Mouse (Mus musculus) cerebellum, adult 11 months (tissue): Measurements from ENCODE around the gene Hmg20b.
A peak's percentile ranks its signal among the peaks of the same experiment; 100 is the strongest.

Experiments
- DNase-seq: peaks from one replicate; pipeline ENCODE4 v3.0.0; 2022

Gene Hmg20b

DNA sequence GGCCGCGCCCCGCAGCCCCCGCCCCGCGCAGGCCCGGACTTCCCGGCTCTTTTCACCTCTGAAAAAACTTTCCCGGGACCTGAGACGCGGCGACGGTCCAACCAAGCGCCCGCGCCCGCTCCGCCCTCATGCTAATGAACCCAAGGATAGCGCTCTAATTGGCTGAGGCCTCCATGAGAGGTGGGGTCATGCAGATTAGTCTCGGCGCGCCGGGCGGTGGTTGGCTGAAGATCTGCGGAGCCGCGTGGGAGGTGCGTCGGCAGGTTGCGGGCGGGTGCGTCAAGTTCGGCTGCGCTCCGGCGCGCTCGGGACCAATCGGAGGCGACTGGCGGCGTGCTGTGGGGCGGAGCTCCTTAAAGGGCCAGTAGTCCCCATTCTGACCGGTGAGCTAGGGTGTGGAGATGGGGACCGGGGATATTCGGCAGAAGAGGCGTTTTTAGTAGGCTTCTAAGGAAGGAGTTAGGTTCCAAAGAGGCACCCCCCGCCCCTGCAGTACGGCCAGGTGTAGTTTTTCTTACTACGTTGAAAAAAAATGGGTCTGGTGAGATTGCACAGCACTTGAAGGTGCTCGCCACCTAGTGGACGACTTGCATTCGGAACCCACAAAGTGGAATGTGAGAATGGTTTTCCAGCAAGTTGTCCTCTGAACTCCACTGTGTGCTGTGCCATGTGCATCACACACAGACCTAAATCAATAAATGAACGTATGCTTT lies at the start of gene Hmg20b:
Gene Hmg20b (minus strand): TSS at position 130 of the 713 bp plus-strand sequence.
- DNase-seq: peak; percentile 99

DNA sequence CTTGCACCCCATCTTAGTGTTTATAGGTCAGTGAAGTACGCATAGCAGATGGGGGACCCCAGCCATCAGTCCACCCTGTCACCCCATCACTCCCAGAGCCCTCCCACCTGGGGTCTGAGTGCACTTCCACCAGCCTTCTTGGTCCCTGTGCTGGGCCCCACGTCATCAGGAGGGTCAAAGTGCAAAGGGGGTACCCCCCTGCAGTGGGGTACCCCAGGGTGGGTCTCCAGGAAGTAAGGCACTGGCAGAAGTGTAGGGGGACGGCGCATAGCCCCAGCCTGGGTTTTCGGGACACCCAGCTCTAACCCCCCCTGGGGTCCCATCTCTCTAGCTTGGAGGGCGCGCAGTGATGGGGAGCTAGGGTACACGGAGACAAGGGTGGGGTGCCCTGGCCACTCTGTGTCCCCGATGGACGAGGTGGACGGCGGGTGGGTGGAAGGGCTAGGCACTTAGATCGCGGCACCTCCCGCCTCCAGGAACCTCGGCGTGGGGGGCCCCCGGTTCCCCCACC lies 49.6 kb upstream of the Hmg20b start:
- no peak for DNase-seq

DNA sequence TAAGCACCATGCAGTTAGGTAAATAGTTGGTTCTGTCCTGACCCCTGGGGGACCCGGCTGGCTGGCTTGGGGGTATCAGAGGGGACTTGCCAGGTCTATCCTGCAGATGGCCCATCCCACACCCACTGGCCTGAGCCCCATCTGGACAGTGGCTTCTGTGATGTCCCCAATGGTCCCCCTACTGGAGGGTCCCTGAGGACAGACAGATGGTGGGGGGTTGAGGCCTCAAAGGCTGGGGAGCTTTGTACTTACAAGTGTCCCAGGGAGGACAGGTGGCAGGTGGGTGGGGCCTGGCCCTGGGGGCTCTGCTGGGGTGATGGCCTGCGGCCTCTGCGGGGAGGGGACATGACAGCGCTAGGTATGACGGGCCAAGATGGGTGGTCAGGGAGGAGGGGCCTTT lies 49.0 kb upstream of the Hmg20b start:
- no peak for DNase-seq

DNA sequence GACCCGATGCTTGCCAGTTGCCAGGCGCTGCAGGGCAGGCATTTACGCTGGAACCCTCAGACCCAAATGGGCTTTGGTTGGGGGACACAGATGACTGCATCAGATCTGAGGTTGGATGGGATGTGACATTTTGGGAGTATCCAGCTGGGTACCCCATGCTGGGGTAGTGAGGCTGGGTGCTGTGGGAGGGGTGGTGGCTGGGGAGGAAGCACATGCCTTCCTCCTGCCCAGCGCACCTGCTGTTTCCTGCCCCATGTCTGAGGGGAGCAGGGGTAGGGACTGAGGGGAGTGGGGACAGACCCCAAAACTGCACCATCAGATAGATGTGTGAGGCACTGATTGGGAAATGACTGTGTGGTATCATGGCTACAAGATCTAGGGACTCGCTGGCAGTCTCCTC lies 46.5 kb upstream of the Hmg20b start:
- DNase-seq: no peak

DNA sequence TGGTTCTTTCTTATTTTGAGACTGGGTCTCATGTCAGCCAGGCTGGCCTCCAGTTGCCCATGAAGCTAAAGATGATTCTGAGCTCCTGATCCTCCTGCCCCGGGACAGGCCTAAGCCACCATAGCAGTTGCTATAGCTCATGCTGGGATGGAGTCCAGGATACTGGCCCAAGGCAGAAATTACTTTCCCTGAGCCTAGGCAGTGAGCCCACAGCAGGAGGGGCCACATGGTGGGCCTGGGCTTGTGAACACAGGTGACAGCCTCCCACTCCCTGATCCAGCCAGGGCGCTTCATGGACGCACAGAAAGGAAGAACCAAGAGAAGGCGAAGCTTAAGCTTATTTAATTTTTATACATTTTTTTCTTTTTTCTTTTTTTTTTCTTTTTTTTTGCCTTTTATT lies 45.6 kb upstream of the Hmg20b start:
- DNase-seq: no peak

DNA sequence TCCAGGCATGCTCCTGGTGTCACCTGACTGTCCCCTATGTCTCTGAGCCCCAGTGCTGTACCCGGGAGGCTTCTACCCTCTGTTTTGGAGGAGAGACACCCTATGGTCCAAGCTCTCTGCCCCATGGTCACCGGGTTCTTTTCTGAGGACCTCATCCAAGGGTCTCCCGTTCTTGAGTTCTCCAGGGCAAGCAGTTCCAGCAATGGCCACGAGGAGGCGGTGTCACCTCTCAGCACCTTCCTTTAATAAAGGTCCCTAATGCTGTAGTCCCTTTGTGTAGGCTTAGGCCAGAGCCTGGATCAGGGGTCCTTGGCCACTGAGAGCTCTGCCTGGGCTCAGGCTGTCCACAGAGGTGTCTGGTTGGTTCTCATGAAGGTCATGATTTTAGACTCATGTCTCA lies 44.8 kb upstream of the Hmg20b start:
- DNase-seq: peak; percentile 73

DNA sequence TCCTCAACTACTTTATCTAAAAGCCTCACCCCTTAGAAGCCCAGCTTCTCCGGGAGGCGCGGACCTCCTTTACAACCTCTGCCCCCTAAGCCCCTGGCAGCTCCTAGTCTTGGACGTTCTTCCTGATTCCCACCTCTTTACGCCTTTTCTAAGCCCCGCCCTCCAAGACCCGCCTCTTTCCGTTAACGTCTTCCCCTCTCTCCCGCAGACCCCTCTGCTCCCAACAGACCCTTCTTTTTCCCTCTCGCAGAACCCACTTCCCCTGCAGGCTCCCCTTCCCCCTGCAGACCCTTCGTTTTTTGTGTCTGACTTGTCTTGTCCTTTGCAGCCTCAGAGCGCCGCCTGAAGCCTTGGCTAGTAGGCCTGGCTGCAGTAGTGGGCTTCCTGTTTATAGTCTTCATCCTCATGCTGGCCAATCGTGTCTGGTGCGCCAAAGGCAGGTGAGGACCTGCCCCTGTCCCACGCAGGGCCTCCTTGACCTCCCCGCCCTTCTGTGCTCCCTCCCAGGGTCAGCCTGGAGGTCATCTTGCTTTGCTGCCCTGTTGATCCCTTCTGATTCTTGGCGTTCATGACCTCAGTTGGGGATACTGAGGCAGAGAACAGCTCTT lies 43.3 kb upstream of the Hmg20b start:
- no peak for DNase-seq

DNA sequence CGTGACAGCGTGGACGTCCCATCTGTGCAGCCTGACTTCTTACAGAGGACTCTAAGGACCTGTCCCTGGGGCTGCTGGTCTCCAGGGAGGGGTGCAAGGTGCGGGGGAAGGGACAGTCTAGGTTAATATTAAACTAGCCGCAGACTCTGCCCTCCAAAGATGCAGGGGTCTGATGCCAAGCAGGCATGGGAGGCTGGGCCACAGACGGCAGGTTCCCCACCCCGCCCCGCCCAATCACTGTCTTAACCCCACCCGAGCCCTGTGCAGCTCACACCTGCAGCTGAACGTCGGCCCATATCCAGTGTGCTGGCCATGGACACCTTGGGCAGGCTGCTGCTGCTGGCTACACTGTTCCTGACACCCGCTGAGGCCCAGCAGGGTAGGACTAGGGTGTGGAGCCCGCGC lies 42.5 kb upstream of the Hmg20b start, which contains the start of gene Smim24:
Gene Smim24 (plus strand): TSS at position 271 of the 405 bp plus-strand sequence.
- DNase-seq: no peak

DNA sequence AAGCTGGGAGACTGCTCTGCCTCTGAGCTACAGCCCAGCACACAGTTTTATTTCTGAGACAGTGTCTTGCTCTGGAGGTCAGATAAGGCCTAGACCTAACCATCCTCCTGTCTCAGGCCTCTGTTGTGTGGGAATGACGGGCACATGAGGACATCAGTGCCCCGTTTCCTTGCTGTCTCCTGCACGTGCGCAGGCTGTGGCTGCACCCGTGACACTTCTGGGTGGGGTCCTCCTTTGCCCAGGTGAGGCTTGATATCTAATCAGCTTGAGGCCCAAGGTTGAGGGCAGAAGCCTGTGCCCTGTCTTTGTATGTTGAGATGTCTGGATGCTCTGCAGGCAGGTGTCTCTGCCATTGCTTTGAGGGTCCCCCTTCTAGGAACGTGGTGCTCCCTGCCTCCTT lies 42.0 kb upstream of the Hmg20b start:
- DNase-seq: no peak

DNA sequence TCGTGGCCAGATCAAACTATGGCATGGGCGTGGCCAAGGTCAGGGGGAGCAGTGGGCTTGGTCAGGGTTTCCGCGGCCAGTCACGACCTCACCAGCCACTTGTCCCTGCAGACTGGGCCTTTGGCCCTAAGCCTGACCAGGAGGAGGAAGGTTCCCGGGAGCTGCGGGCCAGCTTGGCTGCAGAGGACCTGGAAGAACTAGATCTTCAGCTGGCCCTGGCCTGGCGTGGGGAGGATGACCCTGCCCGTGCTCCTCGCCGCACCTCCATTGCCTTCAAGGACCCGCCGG lies 40.3 kb upstream of the Hmg20b start:
- no peak for DNase-seq

DNA sequence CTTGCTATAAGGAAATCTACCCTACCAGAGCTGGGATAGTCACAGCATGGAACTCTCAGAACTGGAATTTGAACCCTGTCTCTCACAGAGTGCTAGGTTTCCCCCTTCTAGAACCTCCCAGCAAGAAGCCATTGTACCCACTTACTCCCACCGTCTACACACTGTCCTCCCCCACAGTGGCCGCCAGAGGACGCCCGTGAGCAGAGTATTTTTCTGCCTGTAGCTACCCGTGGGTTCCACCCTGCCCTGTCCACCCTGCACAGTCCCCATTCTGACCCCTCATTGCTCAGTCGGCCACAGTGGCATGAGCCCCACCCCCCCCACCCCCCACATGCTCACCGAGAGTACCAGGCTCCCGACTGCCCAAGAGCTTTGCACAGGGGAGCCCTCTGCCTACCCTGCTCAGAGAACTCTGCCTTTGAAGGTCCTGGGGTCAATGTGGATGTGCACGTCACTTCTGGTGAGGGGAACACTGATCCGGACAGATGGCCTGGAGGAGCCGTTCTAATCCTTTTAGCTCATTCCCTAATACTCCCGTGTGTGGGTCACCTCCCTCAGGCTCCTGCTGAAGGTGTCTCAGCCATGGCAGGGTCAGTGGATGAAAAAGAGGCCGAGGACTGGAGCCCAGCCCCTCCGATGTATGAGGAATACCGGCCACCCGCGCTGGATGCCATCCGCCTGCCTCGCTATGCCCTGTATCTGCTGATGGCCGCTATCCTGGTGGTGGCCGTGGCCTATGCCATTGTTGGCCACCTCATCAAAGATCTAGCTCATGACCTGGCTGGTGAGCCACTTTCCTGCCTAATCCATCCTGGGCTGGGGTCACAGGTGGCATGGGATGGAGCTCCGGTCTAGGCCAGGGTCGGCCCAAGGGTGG lies 39.8 kb upstream of the Hmg20b start:
- DNase-seq: peak; percentile 74

DNA sequence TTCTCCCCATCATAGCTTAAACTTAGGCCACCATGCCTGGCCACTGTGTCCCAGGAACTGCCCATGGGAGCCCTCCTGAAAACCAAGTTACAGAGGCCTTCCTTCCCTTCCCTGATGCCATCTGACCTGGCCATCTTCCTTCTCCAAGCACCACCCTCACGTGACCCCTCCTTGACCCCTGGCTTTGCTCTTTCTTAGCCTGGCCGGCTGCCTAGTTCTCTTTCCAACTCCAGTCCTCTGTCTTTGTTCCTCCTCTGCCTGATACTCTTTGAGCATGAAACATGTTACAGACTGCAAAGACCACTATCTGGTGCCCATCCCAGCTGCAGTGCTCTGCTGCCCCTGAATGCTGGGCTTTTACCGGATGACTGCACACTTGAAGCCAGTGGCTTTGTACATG lies 39.1 kb upstream of the Hmg20b start:
- DNase-seq: no peak

DNA sequence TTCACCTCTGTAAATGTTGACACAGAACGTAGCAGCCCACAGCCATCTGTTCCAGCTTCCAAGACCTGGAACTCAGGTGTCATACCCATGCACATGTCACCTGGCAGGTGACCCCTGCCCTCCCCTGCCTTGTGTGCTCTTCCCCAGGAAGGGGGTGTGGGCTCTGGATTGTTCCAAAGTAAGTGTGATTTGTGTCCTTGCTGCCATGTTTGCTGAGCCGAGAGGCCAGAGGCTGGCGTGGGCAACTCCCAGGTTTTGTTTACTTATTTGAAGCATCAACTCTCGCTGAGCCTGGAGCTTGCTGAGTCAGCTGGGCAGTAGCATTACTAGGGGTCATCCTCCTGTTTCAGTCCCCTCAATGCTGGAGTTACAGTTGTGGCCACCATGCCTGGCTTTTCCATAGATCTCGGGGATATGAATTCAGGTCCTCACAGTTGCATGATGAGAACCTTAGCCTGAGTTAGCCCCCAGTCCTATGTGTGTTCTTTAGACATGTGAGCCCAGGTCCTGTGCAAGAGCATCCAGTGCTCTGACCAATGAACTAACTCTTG lies 38.3 kb upstream of the Hmg20b start, which contains the start of gene Gm48552:
Gene Gm48552 (plus strand): TSS at position 501 of the 551 bp plus-strand sequence.
- no peak for DNase-seq

DNA sequence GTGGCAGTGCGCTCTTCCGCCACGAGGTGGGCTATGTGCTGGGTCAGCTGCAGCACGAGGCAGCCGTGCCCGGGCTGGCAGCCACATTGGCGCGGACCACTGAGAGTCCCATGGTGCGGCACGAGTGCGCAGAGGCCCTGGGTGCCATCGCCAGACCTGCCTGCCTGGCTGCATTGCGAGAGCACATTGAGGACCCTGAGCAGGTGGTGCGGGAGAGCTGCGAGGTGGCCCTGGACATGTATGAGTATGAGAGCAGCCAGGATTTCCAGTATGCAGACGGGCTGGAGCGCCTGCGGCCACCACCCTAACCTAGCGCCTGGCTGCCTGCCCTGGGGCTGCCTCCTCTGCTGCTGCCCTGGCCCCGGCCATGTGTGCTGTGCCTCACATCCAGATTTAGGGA lies 37.4 kb upstream of the Hmg20b start:
- no peak for DNase-seq

DNA sequence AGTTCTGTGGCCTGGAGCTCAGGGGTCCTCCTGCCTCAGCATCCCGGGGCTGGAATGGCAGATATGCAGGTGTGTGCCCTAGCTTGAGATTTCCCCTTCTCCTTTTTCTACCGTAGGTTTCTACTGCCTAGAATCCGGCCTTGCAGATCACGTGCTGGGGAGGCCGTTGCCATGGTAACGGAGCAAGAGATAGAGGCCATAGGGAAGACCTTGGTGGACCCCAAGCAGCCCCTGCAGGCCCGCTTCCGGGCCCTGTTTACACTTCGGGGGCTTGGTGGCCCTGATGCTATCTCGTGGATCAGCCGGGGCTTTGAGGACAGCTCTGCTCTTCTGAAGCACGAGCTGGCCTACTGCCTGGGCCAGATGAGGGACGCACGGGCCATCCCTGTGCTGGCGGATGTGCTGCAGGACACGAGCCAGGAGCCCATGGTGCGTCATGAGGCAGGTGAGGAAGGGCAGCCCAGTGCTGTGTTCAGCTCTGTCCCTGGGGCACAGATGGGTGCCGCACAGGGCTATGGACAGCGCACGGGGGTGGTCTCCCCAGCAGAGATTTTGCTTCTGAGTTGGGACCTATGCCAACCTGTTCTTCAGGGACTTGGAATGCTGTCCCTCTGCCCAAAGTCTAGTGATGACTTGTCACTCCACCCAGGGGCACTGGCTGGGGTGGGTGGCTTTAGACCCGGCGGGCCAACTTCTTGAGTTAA lies 35.5 kb upstream of the Hmg20b start:
- no peak for DNase-seq

DNA sequence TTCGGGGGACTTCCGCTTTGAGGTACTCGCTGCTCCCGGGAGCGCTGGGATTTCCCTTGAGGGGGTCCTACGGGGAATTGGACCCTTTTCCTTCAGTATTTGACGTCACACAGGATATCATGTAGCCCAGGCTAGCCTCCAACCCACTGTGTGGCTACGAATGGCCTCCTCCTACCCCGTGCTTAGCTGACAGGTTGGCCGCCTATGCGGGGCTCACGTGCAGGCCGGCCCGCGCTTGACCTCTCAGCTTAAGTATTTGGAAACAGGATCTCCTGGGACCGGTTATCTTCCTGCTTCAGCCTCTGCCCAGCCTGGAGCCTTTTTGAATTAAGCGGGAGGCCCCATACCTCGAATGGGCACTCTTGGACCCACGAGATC lies 34.3 kb upstream of the Hmg20b start:
- DNase-seq: no peak

DNA sequence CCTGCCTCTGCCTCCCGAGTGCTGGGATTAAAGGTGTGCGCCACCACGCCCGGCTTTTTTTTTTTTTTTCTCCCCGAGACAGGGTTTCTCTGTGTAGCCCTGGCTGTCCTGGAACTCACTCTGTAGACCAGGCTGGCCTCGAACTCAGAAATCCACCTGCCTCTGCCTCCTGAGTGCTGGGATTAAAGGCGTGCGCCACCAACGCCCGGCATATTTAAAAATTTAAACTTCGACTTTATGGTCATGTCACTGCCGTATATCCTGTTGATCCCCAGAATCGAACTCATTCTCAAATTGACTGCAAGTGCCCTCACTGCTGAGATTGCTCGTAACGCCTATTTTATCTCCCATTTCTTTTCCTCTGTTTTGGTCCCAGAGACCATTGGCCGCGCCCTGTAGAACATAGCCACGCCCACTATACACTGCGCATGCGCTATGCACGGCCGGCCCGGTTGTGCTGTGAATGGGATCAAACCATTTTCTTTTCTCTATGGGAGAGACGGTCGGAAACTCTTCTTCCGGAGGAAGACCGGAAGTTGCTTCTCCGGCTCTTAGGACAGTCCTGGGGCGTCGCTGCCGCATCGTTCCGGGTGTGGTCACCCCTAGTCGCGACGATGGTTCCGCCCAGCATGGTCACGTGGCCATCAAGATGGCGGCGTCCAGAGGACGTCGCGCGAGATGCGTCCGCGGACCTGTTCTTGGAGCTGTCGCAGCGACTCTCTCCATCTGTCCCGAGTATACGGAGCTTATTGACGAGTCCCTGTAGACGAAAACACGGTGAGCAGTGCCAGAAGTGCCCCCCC lies 33.7 kb upstream of the Hmg20b start, which contains the start of the genes Dohh and Gm48551:
Gene Dohh (plus strand): TSS at position 627 of the 803 bp plus-strand sequence.
Gene Gm48551 (plus strand): TSS at position 665 of the 803 bp plus-strand sequence.
- DNase-seq: peak; percentile 99

DNA sequence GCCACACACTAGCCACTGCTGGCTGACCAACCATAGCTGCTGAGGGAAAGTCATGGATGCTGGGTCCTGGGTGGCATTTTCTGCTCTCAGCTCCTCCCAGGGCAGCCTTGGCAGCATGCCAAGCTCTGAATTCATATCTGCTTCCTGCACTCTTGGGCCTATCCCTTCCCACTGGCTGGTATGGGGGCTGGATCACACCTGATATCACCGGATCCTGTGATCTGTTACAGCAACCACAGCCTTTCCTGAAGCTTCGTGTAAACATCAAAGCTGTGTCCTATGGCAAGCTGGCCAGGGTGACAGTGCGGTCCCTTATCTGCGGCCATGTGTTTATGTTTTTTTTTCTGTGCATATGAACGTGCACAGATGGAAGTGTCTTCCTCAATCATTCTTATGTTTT lies 31.8 kb upstream of the Hmg20b start:
- no peak for DNase-seq

DNA sequence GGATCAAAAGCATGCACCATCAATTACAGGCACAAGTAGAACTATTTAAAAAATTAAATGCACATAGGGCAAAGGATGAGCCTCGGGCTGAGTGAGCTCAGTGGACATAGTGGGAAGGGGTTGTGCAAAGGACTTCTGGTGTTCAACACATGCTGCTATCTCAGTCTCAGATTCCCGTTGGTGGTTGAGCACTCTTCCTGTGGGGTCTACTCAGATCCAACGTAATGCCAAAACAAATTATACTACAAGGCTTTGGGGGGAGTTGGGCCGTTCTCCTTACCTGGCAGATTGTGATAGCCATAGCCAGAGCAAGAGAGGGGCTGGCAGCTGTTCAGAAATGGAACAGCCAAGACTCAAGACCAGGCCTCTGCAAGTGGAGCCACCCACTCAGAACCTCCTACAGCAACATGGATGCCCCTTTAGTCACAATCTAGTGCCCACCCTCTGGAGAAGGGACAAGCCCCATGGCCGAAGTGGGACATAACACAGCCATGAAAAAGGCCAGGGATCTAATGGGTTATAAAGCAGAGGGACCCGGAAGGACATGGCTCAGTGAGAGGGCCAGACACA lies 29.6 kb upstream of the Hmg20b start:
- no peak for DNase-seq

DNA sequence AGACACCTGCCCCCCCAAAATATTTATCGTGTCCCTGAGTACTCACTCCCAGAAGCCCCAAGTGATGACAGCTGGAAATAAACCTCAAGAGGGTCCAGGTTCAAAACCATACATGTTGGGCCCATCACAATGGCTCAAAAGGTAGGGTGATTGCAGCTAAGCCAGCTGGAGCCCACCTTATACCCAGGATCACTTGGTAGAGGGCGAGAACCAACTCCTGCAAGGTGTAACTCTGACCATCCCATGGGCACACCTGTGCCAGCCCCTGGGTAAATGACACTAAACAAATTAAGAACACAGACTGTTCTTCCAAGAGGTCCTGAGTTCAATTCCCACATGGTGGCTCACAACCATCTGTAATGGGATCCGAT lies 28.9 kb upstream of the Hmg20b start:
- no peak for DNase-seq

DNA sequence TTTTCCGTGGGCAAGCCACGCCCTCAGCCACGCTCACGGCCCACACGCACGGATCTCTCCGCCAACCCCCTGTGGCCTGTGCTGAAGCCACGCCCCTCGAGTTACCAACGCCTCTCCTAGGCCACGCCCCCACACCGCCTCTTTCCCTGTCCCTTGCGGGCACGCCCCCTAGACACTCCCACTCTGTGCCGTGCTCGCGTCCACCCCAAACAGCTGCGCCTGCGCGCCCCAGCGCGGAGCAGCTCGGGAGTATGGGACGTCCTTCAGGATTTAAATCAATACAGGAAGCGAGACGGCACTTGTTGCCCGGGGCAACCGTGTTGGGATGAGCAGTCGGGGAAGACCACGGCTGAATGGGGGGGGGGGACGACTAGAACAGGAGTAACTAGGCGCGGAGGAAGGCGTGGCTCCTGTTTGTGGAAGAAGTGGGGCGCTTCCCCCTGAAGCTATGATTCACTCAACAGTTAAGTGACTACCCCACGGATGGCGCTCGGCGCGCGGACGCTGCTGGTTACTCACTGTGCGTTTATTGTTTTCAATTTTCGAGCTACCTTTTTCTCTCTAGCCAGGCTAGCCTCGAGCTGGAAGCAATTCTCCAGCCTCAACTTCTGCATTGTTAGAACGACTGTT lies 28.4 kb upstream of the Hmg20b start:
- DNase-seq: peak; percentile 100
